Mouse (Mus musculus): Measurements from ENCODE around the gene Clstn3. TPM values are rescaled to one million over a fixed set of nuclear protein-coding genes. Genes with fewer than 3 reads are reported as not detected.

Gene Clstn3
- total and polyA plus RNA-seq, 3 experiments: 17.7 to 126 (median 21.4) TPM

DNA sequence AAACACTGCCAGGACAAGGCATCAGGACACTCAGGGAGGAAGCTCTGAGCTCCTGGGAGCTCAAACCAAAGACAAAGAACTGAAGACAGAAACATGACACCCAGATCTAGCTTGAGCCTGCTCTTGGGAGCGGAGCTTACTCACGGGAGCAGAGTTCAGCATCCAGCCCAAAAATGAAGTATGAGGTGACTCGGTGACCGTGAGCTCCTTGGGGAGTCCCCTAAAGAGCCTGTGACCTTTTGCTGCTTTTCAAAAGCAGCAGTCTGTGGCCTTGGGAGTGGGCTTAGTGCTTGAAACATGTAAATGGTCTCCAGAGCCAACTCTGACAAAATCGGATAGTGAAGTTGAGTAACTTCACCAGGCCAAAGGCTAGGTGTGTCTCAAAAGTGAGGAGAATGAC is 29.4 kb downstream of the Clstn3 start:
- in situ Hi-C loops (cut with MboI; ENCODE audit: low pct_ligation_motif_present, low pct_unique_long_range_greater_than_20kb, low sequenced_read_pairs): no loop called here

GRCm38 (mm10) chr6:124433688-124434324 is 30.8 kb downstream of the Clstn3 start:
- TF ChIP-seq HCFC1 (IDR thresholded peaks at IDR 0.05; ENCODE audit: low read depth, low read length) (no peak), TBP (conservative IDR thresholded peaks at IDR 0.05; ENCODE audit: low read depth, low read length) (no peak), MXI1 (IDR thresholded peaks at IDR 0.05; ENCODE audit: low read depth, low read length) (0 out of 2 replicates have a peak, but pooled peaks have one; percentile 27), USF2 (conservative IDR thresholded peaks at IDR 0.05; ENCODE audit: low read depth, low read length) (no peak), ETS1 (conservative IDR thresholded peaks at IDR 0.05; ENCODE audit: low read depth, low read length) (peak; percentile 81), ZNF384 (IDR thresholded peaks at IDR 0.05; ENCODE audit: low read depth, low read length) (no peak), RCOR1 (conservative IDR thresholded peaks at IDR 0.05; ENCODE audit: low read depth, low read length) (no peak), TCF12 (IDR thresholded peaks at IDR 0.05; ENCODE audit: low read depth, low read length) (0 out of 2 replicates have a peak, but pooled peaks have one; percentile 36), EP300 (IDR thresholded peaks at IDR 0.05; ENCODE audit: low read length) (peak; percentile 61), MAX (IDR thresholded peaks at IDR 0.05; ENCODE audit: low read length) (0 out of 2 replicates have a peak, but pooled peaks have one; percentile 7), CHD1 (IDR thresholded peaks at IDR 0.05; ENCODE audit: low read depth, low read length) (0 out of 2 replicates have a peak, but pooled peaks have one; percentile 23), RAD21 (IDR thresholded peaks at IDR 0.05; ENCODE audit: low read depth, low read length) (no peak), NRF1 (IDR thresholded peaks at IDR 0.05; ENCODE audit: low read depth, low read length) (no peak), JUND (conservative IDR thresholded peaks at IDR 0.05; ENCODE audit: low read depth, low read length) (no peak), MEF2A (IDR thresholded peaks at IDR 0.05; ENCODE audit: borderline replicate concordance, low read depth, low read length) (peak; percentile 48; the same call in 1 of the 2 replicates), ZC3H11A (IDR thresholded peaks at IDR 0.05; ENCODE audit: low read depth, low read length) (no peak), IRF4 (IDR thresholded peaks at IDR 0.05; ENCODE audit: low read depth, low read length) (peak; percentile 29; the same call in 1 of the 2 replicates), E2F4 (IDR thresholded peaks at IDR 0.05; ENCODE audit: insufficient replicate concordance, low read depth, low read length) (no peak)
- dilution Hi-C loops (cut with MboI; ENCODE audit: extremely low pct_ligation_motif_present, extremely low pct_unique_long_range_greater_than_20kb, low sequenced_read_pairs): no loop called here

More for the DNA sequence above, 29.4 kb downstream of the Clstn3 start:
- H3K27me3 ChIP-seq (replicated peaks): no peaks in the 10 kb centered on the region
- peak overlapping the region; percentile 22; the same call in 1 of the 2 replicates for H3K27ac ChIP-seq (ENCODE audit: insufficient read depth, low read depth)
- H3K4me2 ChIP-seq (ENCODE audit: insufficient read depth, low read depth, poor library complexity, severe bottlenecking): peak overlapping the region; percentile 25; the same call in 1 of the 2 replicates
- DNase-seq (ENCODE audit: extremely low read depth): no peak
- H3K79me2 ChIP-seq (replicated peaks; ENCODE audit: control insufficient read depth, extremely low read depth, insufficient read depth, poor library complexity, severe bottlenecking): no peaks in the 10 kb centered on the region
- peaks cover 26 to 44% of the 10 kb centered on the region in 2 experiments for H3K4me1 ChIP-seq (ENCODE audit: control insufficient read depth in 1 of 2, insufficient read depth in 2 of 2)
- H3K4me3 ChIP-seq (replicated peaks in 1 of 3; ENCODE audit: low read depth in 2 of 3, low read length in 2 of 3, poor library complexity in 1 of 3): no peak overlapping the region
- H3K9me3 ChIP-seq (replicated peaks; ENCODE audit: low read length): no peaks in the 10 kb centered on the region
- TF ChIP-seq BHLHE40 (IDR thresholded peaks at IDR 0.05; ENCODE audit: low read depth, low read length): peak; percentile 76
- no peak for TF ChIP-seq ZNF384 (IDR thresholded peaks at IDR 0.05; ENCODE audit: low read depth, low read length)
- no peak for TF ChIP-seq SIN3A (IDR thresholded peaks at IDR 0.05; ENCODE audit: low read length)
- TF ChIP-seq MAZ (IDR thresholded peaks at IDR 0.05; ENCODE audit: low read depth, low read length): no peak
- peak; percentile 26; the same call in 1 of the 2 replicates for TF ChIP-seq MEF2A (IDR thresholded peaks at IDR 0.05; ENCODE audit: borderline replicate concordance, low read depth, low read length)
- no peak for TF ChIP-seq MYC (IDR thresholded peaks at IDR 0.05; ENCODE audit: low read depth, low read length)
- no peak for TF ChIP-seq RCOR1 (conservative IDR thresholded peaks at IDR 0.05; ENCODE audit: low read depth, low read length)
- peak; percentile 39 for TF ChIP-seq ETS1 (conservative IDR thresholded peaks at IDR 0.05; ENCODE audit: low read depth, low read length)
- peak; percentile 29; the same call in 1 of the 2 replicates for TF ChIP-seq IRF4 (IDR thresholded peaks at IDR 0.05; ENCODE audit: low read depth, low read length)
- TF ChIP-seq NRF1 (IDR thresholded peaks at IDR 0.05; ENCODE audit: low read depth, low read length): no peak
- peaks cover 2 to 89% of the 10 kb centered on the region in 2 experiments for H3K36me3 ChIP-seq (replicated peaks in 1 of 2; ENCODE audit: control insufficient read depth in 1 of 2, insufficient read depth in 1 of 2, low read length in 1 of 2)
- no peak overlapping the region for H3K9ac ChIP-seq (ENCODE audit: insufficient read depth, low read depth)
- dilution Hi-C loops (cut with MboI; ENCODE audit: extremely low pct_ligation_motif_present, extremely low pct_unique_long_range_greater_than_20kb, low sequenced_read_pairs): no loop called here

More at GRCm38 (mm10) chr6:124433688-124434324, 30.8 kb downstream of the Clstn3 start:
- Histone ChIP-seq H3K4me2 (ENCODE audit: insufficient read depth, low read depth, poor library complexity, severe bottlenecking) (peak overlapping the region; percentile 41), H3K9ac (ENCODE audit: insufficient read depth, low read depth) (peak overlapping the region; percentile 52), H3K36me3 (replicated peaks in 1 of 2; ENCODE audit: control insufficient read depth in 1 of 2, insufficient read depth in 1 of 2, low read length in 1 of 2) (peaks cover 2 to 90% of the 10 kb centered on the region in 2 experiments), H3K27me3 (replicated peaks) (no peaks in the 10 kb centered on the region), H3K27ac (ENCODE audit: insufficient read depth, low read depth) (peak overlapping the region; percentile 61), H3K4me3 (replicated peaks in 1 of 3; ENCODE audit: low read depth in 2 of 3, low read length in 2 of 3, poor library complexity in 1 of 3) (peak overlapping the region in 1 of 3 experiments; percentile 13), H3K9me3 (replicated peaks; ENCODE audit: low read length) (no peaks in the 10 kb centered on the region), H3K79me2 (replicated peaks; ENCODE audit: control insufficient read depth, extremely low read depth, insufficient read depth, poor library complexity, severe bottlenecking) (no peaks in the 10 kb centered on the region), H3K4me1 (ENCODE audit: control insufficient read depth in 1 of 2, insufficient read depth in 2 of 2) (peaks cover 26 to 44% of the 10 kb centered on the region in 2 experiments)
- in situ Hi-C loops (cut with MboI; ENCODE audit: low pct_ligation_motif_present, low pct_unique_long_range_greater_than_20kb, low sequenced_read_pairs): no loop called here
- no peak for DNase-seq (ENCODE audit: extremely low read depth)

Measured in CH12.LX (cell line).